Mouse (Mus musculus) megakaryocyte, embryonic 14.5 days (primary cell): ENCODE measurements around the gene Bcl9.

Experiments
- FLI1 ChIP-seq: IDR thresholded peaks from 2 replicates; pipeline ENCODE4 v1.6.1; 2012; ENCODE audit warnings: low read length, inconsistent platforms, mixed read lengths
- GATA1 ChIP-seq: IDR thresholded peaks from 3 replicates; pipeline ENCODE4 v1.6.1; 2012; ENCODE audit warnings: mixed read lengths, low read length, inconsistent platforms, borderline replicate concordance

GRCm38 (mm10) chr3:97298856-97299465, 1.2 kb upstream of the Bcl9 start:
- no peak for TF ChIP-seq GATA1
- TF ChIP-seq FLI1: no peak
